Comparison of ENCODE assay signal across 7 mouse cellular contexts in genomic region chr14:54430406-54431145, GRCm38 (mm10). TPM values are rescaled to one million over a fixed set of nuclear protein-coding genes. Genes with fewer than 3 reads are reported as not detected.
A peak's percentile ranks its signal among the peaks of the same experiment; 100 is the strongest.
DNase-seq lines count a peak whose midpoint lies in the region; ATAC-seq and TF ChIP-seq lines count a peak whose summit lies in the region.

No protein-coding gene starts in this region.

- intact Hi-C loops in left cerebral cortex, postnatal 36 days (cut with DNase I), result no loop called here

- H3K4me2 ChIP-seq in heart, postnatal 0 days (ENCODE audit: low read depth, low read length), result peak overlapping the region; percentile 81
- peak overlapping the region; percentile 90 for H3K4me2 ChIP-seq in liver, postnatal 0 days (ENCODE audit: low read depth, low read length)

- peaks cover 80% of the 10 kb centered on the region for H3K4me1 ChIP-seq in E14TG2a.4 (replicated peaks; ENCODE audit: low read depth, low read length)
- peaks cover 0 to 25% of the 10 kb centered on the region in 2 experiments; a peak in 2 of 4 replicates for H3K4me1 ChIP-seq in MEL (ENCODE audit: control insufficient read depth in 1 of 2, insufficient read depth in 2 of 2, low read length in 2 of 2)
- peaks cover 33% of the 10 kb centered on the region for H3K4me1 ChIP-seq in heart, postnatal 0 days (ENCODE audit: control insufficient read depth, insufficient read depth)
- H3K4me1 ChIP-seq in liver, postnatal 0 days (ENCODE audit: insufficient read depth), result peaks cover 61% of the 10 kb centered on the region

- TF ChIP-seq EP300 in MEL (IDR thresholded peaks at IDR 0.05; ENCODE audit: low read depth in 1 of 2, low read length in 2 of 2), result peak; percentile 24 to 33; a peak in 3 of 4 replicates
- TF ChIP-seq EP300 in heart, postnatal 0 days (IDR thresholded peaks at IDR 0.05; ENCODE audit: low read depth), result no peak
- TF ChIP-seq EP300 in liver, postnatal 0 days (IDR thresholded peaks at IDR 0.05; ENCODE audit: low read depth), result no peak

- TF ChIP-seq RAD21 in MEL (IDR thresholded peaks at IDR 0.05; ENCODE audit: low read depth, low read length), result no peak

- H3K4me3 ChIP-seq in E14TG2a.4 (replicated peaks; ENCODE audit: low read length) (peak overlapping the region; percentile 82), MEL (ENCODE audit: control insufficient read depth in 1 of 2, insufficient read depth in 1 of 2, low read depth in 2 of 2, low read length in 2 of 2) (peak overlapping the region; percentile 71 to 80)
- peak overlapping the region; percentile 80 for H3K4me3 ChIP-seq in heart, postnatal 0 days (ENCODE audit: low read depth, low read length)
- peak overlapping the region; percentile 76 for H3K4me3 ChIP-seq in liver, postnatal 0 days (ENCODE audit: low read depth, low read length)

- peak overlapping the region; percentile 81 for H3K27ac ChIP-seq in MEL (ENCODE audit: control insufficient read depth, low read depth, low read length)
- peak overlapping the region; percentile 94 for H3K27ac ChIP-seq in heart, postnatal 0 days (ENCODE audit: low read depth)
- peak overlapping the region; percentile 92 for H3K27ac ChIP-seq in liver, postnatal 0 days (ENCODE audit: low read depth)

- WGBS in heart, postnatal 0 days, result 5% methylated on average over 18 of the region's 18 CpGs
- WGBS in liver, postnatal 0 days (ENCODE audit: insufficient replicate concordance), result 22% methylated on average over 18 of the region's 18 CpGs

- 0 out of 4 replicates have a peak, but pooled peaks of 1 of the 2 experiments have one; percentile 27 for TF ChIP-seq POLR2A in MEL (IDR thresholded peaks at IDR 0.05; ENCODE audit: control insufficient read depth in 1 of 2, insufficient read depth in 1 of 2, low read depth in 1 of 2, low read length in 2 of 2, poor library complexity in 1 of 2)

- H3K27me3 ChIP-seq in E14TG2a.4 (ENCODE audit: insufficient read depth, low read length) (peaks cover 17% of the 10 kb centered on the region), MEL (ENCODE audit: control insufficient read depth in 1 of 2, insufficient read depth in 2 of 2, low read length in 2 of 2) (no peaks in the 10 kb centered on the region)
- H3K27me3 ChIP-seq in heart, postnatal 0 days (ENCODE audit: control insufficient read depth, insufficient read depth, low read length), result no peaks in the 10 kb centered on the region
- peaks cover 6% of the 10 kb centered on the region; the same call in 1 of the 2 replicates for H3K27me3 ChIP-seq in liver, postnatal 0 days (ENCODE audit: insufficient read depth, low read length)

- H3K9me3 ChIP-seq in E14TG2a.4 (ENCODE audit: low read length) (no peaks in the 10 kb centered on the region), MEL (replicated peaks; ENCODE audit: insufficient read depth, low read length) (no peaks in the 10 kb centered on the region)
- H3K9me3 ChIP-seq in heart, postnatal 0 days (replicated peaks; ENCODE audit: control insufficient read depth, low read length), result no peaks in the 10 kb centered on the region
- H3K9me3 ChIP-seq in liver, postnatal 0 days (ENCODE audit: low read length), result no peaks in the 10 kb centered on the region

- H3K79me2 ChIP-seq in MEL (ENCODE audit: control insufficient read depth, insufficient read depth, low read length, poor library complexity), result peaks cover 37% of the 10 kb centered on the region

- peak overlapping the region; percentile 86 for H3K9ac ChIP-seq in MEL (ENCODE audit: control insufficient read depth, low read depth, low read length, poor library complexity, severe bottlenecking)
- H3K9ac ChIP-seq in heart, postnatal 0 days (replicated peaks; ENCODE audit: low read depth, low read length), result peak overlapping the region; percentile 95
- peak overlapping the region; percentile 93 for H3K9ac ChIP-seq in liver, postnatal 0 days (replicated peaks)

- H3K36me3 ChIP-seq in E14TG2a.4 (ENCODE audit: insufficient read depth, low read length) (peaks cover 25% of the 10 kb centered on the region), MEL (ENCODE audit: control insufficient read depth in 1 of 2, insufficient read depth in 2 of 2, low read length in 2 of 2) (peaks cover 0 to 29% of the 10 kb centered on the region in 2 experiments; a peak in 2 of 4 replicates)
- peaks cover 5% of the 10 kb centered on the region for H3K36me3 ChIP-seq in heart, postnatal 0 days (replicated peaks; ENCODE audit: control insufficient read depth, insufficient read depth, low read length)
- H3K36me3 ChIP-seq in liver, postnatal 0 days (replicated peaks; ENCODE audit: insufficient read depth, low read length), result peaks cover 7% of the 10 kb centered on the region

- no peak for ATAC-seq in heart, postnatal 0 days (ENCODE audit: insufficient read depth, low read depth)
- ATAC-seq in liver, postnatal 0 days, result peak; percentile 30; the same call in 1 of the 2 replicates

- DNase-seq in MEL (ENCODE audit: low read depth, low spot score), result peak; percentile 65
- DNase-seq in heart, postnatal 0 days (ENCODE audit: low spot score), result peak; percentile 49
- peak; percentile 42 for DNase-seq in liver, postnatal 0 days
- no peak for DNase-seq in left cerebral cortex, postnatal 36 days (ENCODE audit: low spot score in 2 of 2)
- no peak for DNase-seq in layer of hippocampus, adult 18-20 months (ENCODE audit: low spot score in 2 of 2)
- DNase-seq in adipocyte (ENCODE audit: low spot score), result no peak

- no peak for TF ChIP-seq CTCF in E14TG2a.4 (conservative IDR thresholded peaks at IDR 0.05; ENCODE audit: low read length)
- TF ChIP-seq CTCF in MEL (IDR thresholded peaks at IDR 0.05 in 2 of 3, conservative IDR thresholded peaks at IDR 0.05 in 1 of 3; ENCODE audit: control insufficient read depth in 1 of 3, insufficient read depth in 1 of 3, low read depth in 2 of 3, low read length in 3 of 3, poor library complexity in 1 of 3, severe bottlenecking in 1 of 3), result no peak
- no peak for TF ChIP-seq CTCF in heart, postnatal 0 days (IDR thresholded peaks at IDR 0.05; ENCODE audit: low read depth)
- TF ChIP-seq CTCF in liver, postnatal 0 days (IDR thresholded peaks at IDR 0.05; ENCODE audit: low read depth), result no peak

TF ChIP-seq in MEL, 35 proteins besides CTCF, POLR2A, EP300 and RAD21 (continues in another document):
- no peak for TF ChIP-seq TBP (IDR thresholded peaks at IDR 0.05; ENCODE audit: low read depth, low read length)
- peak; percentile 15 for TF ChIP-seq SIN3A (IDR thresholded peaks at IDR 0.05; ENCODE audit: low read length)
- TF ChIP-seq MAZ (IDR thresholded peaks at IDR 0.05; ENCODE audit: low read depth, low read length), result no peak
- no peak for TF ChIP-seq NRF1 (IDR thresholded peaks at IDR 0.05; ENCODE audit: insufficient read depth, low read depth, low read length, poor library complexity, severe bottlenecking)

RNA-seq across cellular contexts. Expression of gene Mmp14, which starts 0.8 kb away (rescaled TPM):
- total RNA-seq in MEL (2012; rRNA removed), result 19.4 and 20.1 TPM in 2 replicates
- 10 to 100 TPM in 1 of 2 experiments, not detected in 1; 29.9 TPM for polyA plus RNA-seq in MEL (2012; ENCODE audit: insufficient read depth in 1 of 2, insufficient read length in 2 of 2, low read depth in 1 of 2, low replicate concordance in 2 of 2, missing spikeins in 1 of 2)
- 59.9 and 73.2 TPM in 2 replicates for total RNA-seq in heart, postnatal 0 days (2014; rRNA removed; ENCODE audit: low replicate concordance)
- 59.7 and 60.9 TPM in 2 replicates for polyA plus RNA-seq in heart, postnatal 0 days (2015; fragmentation: Nextera tagmentation; extraction: Ambion mirVana)
- polyA plus RNA-seq in liver, postnatal 0 days (2015; fragmentation: Nextera tagmentation; extraction: Ambion mirVana), result 38.1 and 39.8 TPM in 2 replicates
- total RNA-seq in left cerebral cortex, postnatal 36 days (2021), result 10 to 100 TPM in 1 of 2 experiments, 1 to 10 TPM in 1; 7.2 to 10.8 TPM
- 10 to 100 TPM; 15.0 to 15.2 TPM for total RNA-seq in layer of hippocampus, adult 18-20 months (2021)

RNA-seq across cellular contexts. Expression of gene Mrpl52, which starts 3.9 kb away (rescaled TPM):
- 473 and 532 TPM in 2 replicates for total RNA-seq in MEL (2012; rRNA removed)
- polyA plus RNA-seq in MEL (2012; ENCODE audit: insufficient read depth in 1 of 2, insufficient read length in 2 of 2, low read depth in 1 of 2, low replicate concordance in 2 of 2, missing spikeins in 1 of 2), result 100 to 1,000 TPM in 1 of 2 experiments, not detected in 1; 469 TPM
- 132 and 145 TPM in 2 replicates for total RNA-seq in heart, postnatal 0 days (2014; rRNA removed; ENCODE audit: low replicate concordance)
- polyA plus RNA-seq in heart, postnatal 0 days (2015; fragmentation: Nextera tagmentation; extraction: Ambion mirVana), result 335 and 371 TPM in 2 replicates
- 261 and 284 TPM in 2 replicates for polyA plus RNA-seq in liver, postnatal 0 days (2015; fragmentation: Nextera tagmentation; extraction: Ambion mirVana)
- 10 to 100 TPM; 84.6 to 88.0 TPM for total RNA-seq in left cerebral cortex, postnatal 36 days (2021)
- 100 to 1,000 TPM in 1 of 2 experiments, 10 to 100 TPM in 1; 94.8 to 109 TPM for total RNA-seq in layer of hippocampus, adult 18-20 months (2021)

RNA-seq across cellular contexts. Expression of gene Slc7a7, which starts 13.0 kb away (rescaled TPM):
- 20.1 and 42.4 TPM in 2 replicates for total RNA-seq in MEL (2012; rRNA removed)
- polyA plus RNA-seq in MEL (2012; ENCODE audit: insufficient read depth in 1 of 2, insufficient read length in 2 of 2, low read depth in 1 of 2, low replicate concordance in 2 of 2, missing spikeins in 1 of 2), result 10 to 100 TPM in 1 of 2 experiments, not detected in 1; 65.6 TPM
- total RNA-seq in heart, postnatal 0 days (2014; rRNA removed; ENCODE audit: low replicate concordance), result 11.3 and 16.6 TPM in 2 replicates
- 6.7 and 8.9 TPM in 2 replicates for polyA plus RNA-seq in heart, postnatal 0 days (2015; fragmentation: Nextera tagmentation; extraction: Ambion mirVana)
- polyA plus RNA-seq in liver, postnatal 0 days (2015; fragmentation: Nextera tagmentation; extraction: Ambion mirVana), result 5.0 and 5.1 TPM in 2 replicates
- total RNA-seq in left cerebral cortex, postnatal 36 days (2021), result 1 to 10 TPM; 1.9 TPM
- total RNA-seq in layer of hippocampus, adult 18-20 months (2021), result 1 to 10 TPM; 1.5 to 2.2 TPM

RNA-seq across cellular contexts. Expression of gene Lrp10, which starts 33.4 kb away (rescaled TPM):
- total RNA-seq in MEL (2012; rRNA removed), result 53.6 and 55.4 TPM in 2 replicates
- 100 to 1,000 TPM in 1 of 2 experiments, not detected in 1; 110 TPM for polyA plus RNA-seq in MEL (2012; ENCODE audit: insufficient read depth in 1 of 2, insufficient read length in 2 of 2, low read depth in 1 of 2, low replicate concordance in 2 of 2, missing spikeins in 1 of 2)
- 81.5 and 110 TPM in 2 replicates for total RNA-seq in heart, postnatal 0 days (2014; rRNA removed; ENCODE audit: low replicate concordance)
- polyA plus RNA-seq in heart, postnatal 0 days (2015; fragmentation: Nextera tagmentation; extraction: Ambion mirVana), result 47.8 and 54.4 TPM in 2 replicates
- 20.9 and 25.3 TPM in 2 replicates for polyA plus RNA-seq in liver, postnatal 0 days (2015; fragmentation: Nextera tagmentation; extraction: Ambion mirVana)
- 10 to 100 TPM; 24.1 to 24.4 TPM for total RNA-seq in left cerebral cortex, postnatal 36 days (2021)
- total RNA-seq in layer of hippocampus, adult 18-20 months (2021), result 10 to 100 TPM; 33.8 to 34.6 TPM

RNA-seq across cellular contexts. Expression of gene Rem2, which starts 45.3 kb away (rescaled TPM):
- total RNA-seq in MEL (2012; rRNA removed), result 28.6 and 38.8 TPM in 2 replicates
- polyA plus RNA-seq in MEL (2012; ENCODE audit: insufficient read depth in 1 of 2, insufficient read length in 2 of 2, low read depth in 1 of 2, low replicate concordance in 2 of 2, missing spikeins in 1 of 2), result 1 to 10 TPM in 1 of 2 experiments, not detected in 1; 4.8 TPM
- total RNA-seq in heart, postnatal 0 days (2014; rRNA removed; ENCODE audit: low replicate concordance), result 0.77 TPM in 1 of 2 replicates, not detected in the other
- polyA plus RNA-seq in heart, postnatal 0 days (2015; fragmentation: Nextera tagmentation; extraction: Ambion mirVana), result 0.15 and 0.27 TPM in 2 replicates
- 0.66 and 0.87 TPM in 2 replicates for polyA plus RNA-seq in liver, postnatal 0 days (2015; fragmentation: Nextera tagmentation; extraction: Ambion mirVana)
- 1 to 10 TPM; 7.0 to 7.7 TPM for total RNA-seq in left cerebral cortex, postnatal 36 days (2021)
- total RNA-seq in layer of hippocampus, adult 18-20 months (2021), result 10 to 100 TPM; 21.0 to 23.1 TPM

Comparison
In these comparisons a context has a peak if more than half of its experiments do, and no peak if none do; other contexts are left out.
1. DNase-seq: peak in MEL (single experiment), heart, postnatal 0 days (single experiment) and liver, postnatal 0 days (single experiment); none in left cerebral cortex, postnatal 36 days (0 of 2), layer of hippocampus, adult 18-20 months (0 of 2) and adipocyte (single experiment).
2. Peak in every context shown above with its lines, with median percentiles within 50 percentile points of each other: H3K4me3 ChIP-seq, H3K27ac ChIP-seq and H3K9ac ChIP-seq.